Mouse (Mus musculus) kidney, postnatal 0 days (tissue): ENCODE results near the gene Gm884. TPM values are rescaled to one million over a fixed set of nuclear protein-coding genes. Genes with fewer than 3 reads are reported as not detected.

Experiments
- ATAC-seq: fragments of 200-750 bp; cut with Nextera tagmentation; replicated peaks from 2 replicates; pipeline ENCODE4 v1.8.0; 2017; ENCODE audit warnings: low read depth, moderate number of reproducible peaks, moderate TSS enrichment, moderate library complexity; ENCODE audit not compliant: low FRiP score
- DNase-seq: peaks from one replicate; pipeline ENCODE4 v3.0.0-alpha.2; 2016; ENCODE audit warnings: low spot score
- H3K27ac ChIP-seq: fragments of 300-500 bp; sonication (generic); 2 replicates; pipeline ENCODE4 v1.5.1; 2014; ENCODE audit warnings: mild to moderate bottlenecking
- H3K27me3 ChIP-seq: fragments of 300-500 bp; sonication (generic); 2 replicates; pipeline ENCODE4 v1.6.1; 2014; ENCODE audit warnings: low read length, mixed read lengths; ENCODE audit not compliant: insufficient read depth
- H3K36me3 ChIP-seq: fragments of 300-500 bp; sonication (generic); 2 replicates; pipeline ENCODE4 v1.6.1; 2014; ENCODE audit warnings: low read length, mixed read lengths; ENCODE audit not compliant: insufficient read depth
- H3K4me1 ChIP-seq: fragments of 300-500 bp; sonication (generic); replicated peaks from 2 replicates; pipeline ENCODE4 v1.6.1; 2014; ENCODE audit warnings: antibody characterized with exemption, low read length, mixed read lengths; ENCODE audit not compliant: insufficient read depth
- H3K4me2 ChIP-seq: fragments of 300-500 bp; sonication (generic); 2 replicates; pipeline ENCODE4 v1.6.1; 2014; ENCODE audit warnings: mild to moderate bottlenecking, low read length, moderate library complexity, mixed read lengths
- H3K4me3 ChIP-seq: fragments of 300-500 bp; sonication (generic); replicated peaks from 2 replicates; pipeline ENCODE4 v1.5.1; 2014; ENCODE audit warnings: low read depth, low read length
- H3K9ac ChIP-seq: fragments of 300-500 bp; sonication (generic); 2 replicates; pipeline ENCODE4 v1.6.1; 2014; ENCODE audit warnings: low read depth, low read length
- H3K9me3 ChIP-seq: fragments of 300-500 bp; sonication (generic); replicated peaks from 2 replicates; pipeline ENCODE4 v1.6.1; 2016; ENCODE audit warnings: low read length, inconsistent platforms, mixed read lengths
- CTCF ChIP-seq: IDR thresholded peaks from 2 replicates; pipeline ENCODE4 v1.5.1; 2016; ENCODE audit warnings: antibody characterized with exemption, low read depth, mild to moderate bottlenecking, moderate library complexity
- WGBS: fragments of 180-500 bp; shearing (Covaris S2); extraction: QIAGEN DNeasy Blood & Tissue Kit; methylation state at CpG from one replicate; pipeline ENCODE4 v1.1.7; 2014; 5-methylcytosine and 5-hydroxymethylcytosine counted together
- polyA plus RNA-seq: library from polyadenylated mRNA; unstranded; fragments of >200 nt; fragmentation: Nextera tagmentation; extraction: Ambion mirVana; gene quantifications from 2 replicates; pipeline ENCODE4 v1.2.1, GENCODE M21; 2015

Gm884 gene
- polyA plus RNA-seq, 1 experiment from 2014 or later = not detected

- WGBS = 3% methylated on average over 10 of the region's 10 CpGs
- TF ChIP-seq CTCF = peak; percentile 99
- Histone ChIP-seq H3K9me3 (no peaks in the 10 kb centered on the region), H3K4me1 (no peaks in the 10 kb centered on the region), H3K4me3 (no peak overlapping the region), H3K27me3 (no peaks in the 10 kb centered on the region), H3K36me3 (no peaks in the 10 kb centered on the region), H3K27ac (no peak overlapping the region), H3K4me2 (no peak overlapping the region), H3K9ac (no peak overlapping the region)
- DNase-seq (peak; percentile 87), ATAC-seq (no peak)
Observed at GRCm38 (mm10) chr11:103639407-103639946, 18.5 kb upstream of the Gm884 start.

GRCm38 (mm10) chr11:103638790-103639189 is 17.9 kb upstream of the Gm884 start, which contains the start of gene Lyzl6:
Lyzl6 (minus strand) TSS chr11:103638890.
- Histone ChIP-seq H3K4me1 (no peaks in the 10 kb centered on the region), H3K27me3 (no peaks in the 10 kb centered on the region), H3K27ac (no peak within 1 kb of the TSS), H3K4me2 (no peak within 1 kb of the TSS), H3K4me3 (no peak within 1 kb of the TSS), H3K9me3 (no peaks in the 10 kb centered on the region), H3K9ac (no peak within 1 kb of the TSS), H3K36me3 (no peaks in the 10 kb centered on the region)
- no peak for TF ChIP-seq CTCF
- DNase-seq (no peak), ATAC-seq (no peak)
- WGBS = 75% methylated on average over 3 of the region's 3 CpGs

- Histone ChIP-seq H3K9ac (no peak overlapping the region), H3K9me3 (no peaks in the 10 kb centered on the region), H3K4me3 (no peak overlapping the region), H3K4me1 (no peaks in the 10 kb centered on the region), H3K36me3 (no peaks in the 10 kb centered on the region), H3K27me3 (no peaks in the 10 kb centered on the region), H3K27ac (no peak overlapping the region), H3K4me2 (no peak overlapping the region)
- TF ChIP-seq CTCF = no peak
- DNase-seq (no peak), ATAC-seq (no peak)
- 79% methylated on average over 6 of the region's 6 CpGs for WGBS
Observed at GRCm38 (mm10) chr11:103636261-103636660, 15.3 kb upstream of the Gm884 start.

DNA sequence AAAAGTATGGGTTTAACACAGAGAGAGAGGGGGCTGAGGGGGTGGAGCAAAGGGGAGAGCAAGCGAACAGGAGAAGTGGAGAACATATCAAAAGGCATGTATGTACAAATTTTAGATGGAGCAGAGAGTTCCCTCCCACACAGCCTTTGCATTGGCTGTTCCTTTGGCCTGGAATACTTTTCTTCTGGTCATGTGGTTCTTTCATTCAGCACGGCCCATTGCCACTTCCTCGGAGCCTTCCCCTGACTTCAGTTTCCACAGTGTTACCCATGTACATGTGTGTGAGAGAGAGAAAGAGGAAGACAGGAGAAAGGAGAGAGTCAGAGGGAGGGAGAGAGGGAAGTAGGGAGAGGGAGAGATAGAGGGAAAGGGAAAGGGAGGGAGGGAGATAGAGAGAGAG is 14.5 kb upstream of the Gm884 start:
- no peak for TF ChIP-seq CTCF

GRCm38 (mm10) chr11:103634806-103635205 is 13.9 kb upstream of the Gm884 start:
- Histone ChIP-seq H3K36me3 (no peaks in the 10 kb centered on the region), H3K9ac (no peak overlapping the region), H3K4me2 (no peak overlapping the region), H3K27ac (no peak overlapping the region), H3K27me3 (no peaks in the 10 kb centered on the region), H3K9me3 (no peaks in the 10 kb centered on the region), H3K4me3 (no peak overlapping the region), H3K4me1 (no peaks in the 10 kb centered on the region)
- TF ChIP-seq CTCF = no peak
- no peak for ATAC-seq
- DNase-seq = no peak
- 88% methylated on average over 7 of the region's 7 CpGs for WGBS

More for the DNA sequence above, 14.5 kb upstream of the Gm884 start:
- ATAC-seq = no peak
- no peaks in the 10 kb centered on the region for H3K4me1 ChIP-seq
- no peak overlapping the region for H3K9ac ChIP-seq
- no peak overlapping the region for H3K27ac ChIP-seq
- H3K9me3 ChIP-seq = no peaks in the 10 kb centered on the region
- WGBS = 69% methylated on average over 3 of the region's 3 CpGs
- DNase-seq = no peak
- H3K4me2 ChIP-seq = no peak overlapping the region
- no peaks in the 10 kb centered on the region for H3K36me3 ChIP-seq
- H3K27me3 ChIP-seq = no peaks in the 10 kb centered on the region
- no peak overlapping the region for H3K4me3 ChIP-seq

DNA sequence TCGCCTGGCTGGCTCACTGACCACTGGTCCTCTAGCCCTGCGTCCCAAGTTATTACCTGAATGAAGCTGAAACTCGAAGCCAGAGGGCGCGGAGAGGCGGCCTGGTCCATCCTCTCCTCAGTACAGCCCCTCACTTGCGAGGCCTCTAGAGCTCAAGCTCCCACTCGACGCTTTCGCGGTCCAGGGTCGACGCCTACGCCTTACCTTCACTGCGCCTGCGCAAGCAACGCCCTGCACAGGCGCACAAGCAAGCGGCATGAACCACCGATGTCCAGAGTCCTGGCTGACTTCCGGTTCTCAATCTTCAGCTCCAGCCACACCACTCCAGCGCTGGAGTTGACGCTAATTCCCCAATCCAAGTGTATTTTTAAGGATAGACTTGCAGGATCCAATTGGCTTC is 6.5 kb upstream of the Gm884 start:
- ATAC-seq = no peak
- TF ChIP-seq CTCF = no peak
- Histone ChIP-seq H3K9me3 (no peaks in the 10 kb centered on the region), H3K4me1 (no peaks in the 10 kb centered on the region), H3K36me3 (no peaks in the 10 kb centered on the region), H3K27ac (no peak overlapping the region), H3K9ac (no peak overlapping the region), H3K4me3 (no peak overlapping the region), H3K4me2 (no peak overlapping the region), H3K27me3 (no peaks in the 10 kb centered on the region)
- WGBS = 80% methylated on average over 23 of the region's 23 CpGs
- DNase-seq = no peak

DNA sequence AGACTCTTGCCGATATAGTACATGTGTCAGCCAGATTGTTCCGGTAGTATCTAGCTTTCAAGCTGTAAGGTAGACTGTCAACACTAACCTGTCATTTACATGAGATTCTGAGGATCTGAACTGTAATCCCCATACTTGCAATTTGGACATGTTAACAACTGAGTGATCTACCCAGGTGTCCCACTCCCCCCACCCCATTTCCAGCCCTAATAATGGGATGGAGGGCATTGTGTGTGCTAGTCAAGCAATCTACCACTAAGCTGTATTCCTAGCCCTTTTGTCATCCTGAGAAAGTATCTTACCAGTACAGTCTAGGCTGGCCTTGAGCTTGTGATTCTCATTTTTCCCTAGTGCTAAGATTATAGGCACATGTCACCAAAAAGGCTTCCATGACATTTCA is 10.2 kb downstream of the Gm884 start:
- no peaks in the 10 kb centered on the region for H3K27me3 ChIP-seq
- DNase-seq (no peak), ATAC-seq (no peak)
- H3K4me2 ChIP-seq = no peak overlapping the region
- H3K36me3 ChIP-seq = no peaks in the 10 kb centered on the region
- H3K9ac ChIP-seq = no peak overlapping the region
- no peak overlapping the region for H3K27ac ChIP-seq
- no peaks in the 10 kb centered on the region for H3K9me3 ChIP-seq
- TF ChIP-seq CTCF = no peak
- H3K4me1 ChIP-seq = no peaks in the 10 kb centered on the region
- 97% methylated on average over 2 of the region's 2 CpGs for WGBS
- H3K4me3 ChIP-seq = no peak overlapping the region
